Mouse (Mus musculus) liver, embryonic 11.5 days (tissue): ENCODE results near the gene Pask. TPM values are rescaled to one million over a fixed set of nuclear protein-coding genes. Genes with fewer than 3 reads are reported as not detected.
"Not testable (repeated sequence)": the region's sequence is repeated elsewhere in the genome, so short reads cannot be mapped to it uniquely, and the experiment has no call there.

Experiments
- ATAC-seq: fragments of 200-750 bp; cut with Nextera tagmentation; replicated peaks from 2 replicates; pipeline ENCODE4 v1.8.0; 2017; ENCODE audit warnings: moderate number of reproducible peaks, mild to moderate bottlenecking, moderate TSS enrichment, moderate library complexity; ENCODE audit not compliant: low FRiP score
- DNase-seq: peaks from one replicate; pipeline ENCODE4 v3.0.0-alpha.2; 2017; ENCODE audit warnings: low spot score
- H3K27ac ChIP-seq: fragments of 300-500 bp; sonication (generic); 2 replicates; pipeline ENCODE4 v1.5.1; 2014; ENCODE audit warnings: mild to moderate bottlenecking, low read depth, low read length, control low read depth
- H3K27me3 ChIP-seq: fragments of 300-500 bp; sonication (generic); replicated peaks from 2 replicates; pipeline ENCODE4 v1.6.1; 2014; ENCODE audit warnings: low read length, mixed read lengths; ENCODE audit not compliant: control insufficient read depth, insufficient read depth
- H3K36me3 ChIP-seq: fragments of 300-500 bp; sonication (generic); 2 replicates; pipeline ENCODE4 v1.6.1; 2014; ENCODE audit warnings: mild to moderate bottlenecking, low read length, moderate library complexity, mixed read lengths; ENCODE audit not compliant: control insufficient read depth, insufficient read depth
- H3K4me1 ChIP-seq: fragments of 300-500 bp; sonication (generic); replicated peaks from 2 replicates; pipeline ENCODE4 v1.6.1; 2014; ENCODE audit warnings: low read length, mixed read lengths; ENCODE audit not compliant: control insufficient read depth, insufficient read depth
- H3K4me2 ChIP-seq: fragments of 300-500 bp; sonication (generic); 2 replicates; pipeline ENCODE4 v1.6.1; 2014; ENCODE audit warnings: mild to moderate bottlenecking, control low read depth, moderate library complexity
- H3K4me3 ChIP-seq: fragments of 300-500 bp; sonication (generic); 2 replicates; pipeline ENCODE4 v1.5.1; 2014; ENCODE audit warnings: low read depth, low read length, control low read depth
- H3K9ac ChIP-seq: fragments of 300-500 bp; sonication (generic); 2 replicates; pipeline ENCODE4 v1.6.1; 2014; ENCODE audit warnings: low read depth, low read length, control low read depth
- H3K9me3 ChIP-seq: fragments of 300-500 bp; sonication (generic); 2 replicates; pipeline ENCODE4 v1.6.1; 2016; ENCODE audit warnings: low read length, inconsistent platforms, mixed read lengths; ENCODE audit not compliant: control insufficient read depth
- WGBS: fragments of 180-500 bp; shearing (Covaris S2); extraction: QIAGEN DNeasy Blood & Tissue Kit; methylation state at CpG from one replicate; pipeline ENCODE4 v1.1.7; 2014; 5-methylcytosine and 5-hydroxymethylcytosine counted together
- polyA plus RNA-seq: library from polyadenylated mRNA; unstranded; fragments of >200 nt; fragmentation: Nextera tagmentation; extraction: Ambion mirVana; gene quantifications from 2 replicates; pipeline ENCODE4 v1.2.1, GENCODE M21; 2014

Gene Pask
- polyA plus RNA-seq, 1 experiment from 2014 or later = 14.0 TPM

- not testable (repeated sequence) for ATAC-seq, H3K36me3 ChIP-seq, DNase-seq, H3K9ac ChIP-seq, H3K4me1 ChIP-seq, H3K4me3 ChIP-seq, H3K9me3 ChIP-seq, H3K4me2 ChIP-seq, H3K27me3 ChIP-seq, H3K27ac ChIP-seq
- WGBS = 82% methylated on average over 3 of the region's 3 CpGs
Observed at GRCm38 (mm10) chr1:93294491-93294890, 48.8 kb downstream of the Pask start.

GRCm38 (mm10) chr1:93292006-93292405, 51.3 kb downstream of the Pask start:
- ATAC-seq (no peak), DNase-seq (no peak)
- no peaks in the 10 kb centered on the region for H3K9me3 ChIP-seq
- H3K4me3 ChIP-seq = no peak overlapping the region
- no peaks in the 10 kb centered on the region for H3K4me1 ChIP-seq
- H3K27me3 ChIP-seq = no peaks in the 10 kb centered on the region
- H3K4me2 ChIP-seq = no peak overlapping the region
- H3K9ac ChIP-seq = no peak overlapping the region
- WGBS = 82% methylated on average over 8 of the region's 8 CpGs
- H3K27ac ChIP-seq = no peak overlapping the region
- H3K36me3 ChIP-seq = peaks cover 3% of the 10 kb centered on the region; the same call in 1 of the 2 replicates

- Histone ChIP-seq H3K36me3 (no peaks in the 10 kb centered on the region), H3K4me3 (no peak overlapping the region), H3K4me1 (no peaks in the 10 kb centered on the region), H3K4me2 (no peak overlapping the region), H3K27ac (no peak overlapping the region), H3K9ac (no peak overlapping the region), H3K9me3 (no peaks in the 10 kb centered on the region), H3K27me3 (no peaks in the 10 kb centered on the region)
- DNase-seq (no peak), ATAC-seq (no peak)
- WGBS = 84% methylated on average over 1 of the region's 1 CpGs
Observed at GRCm38 (mm10) chr1:93291591-93291990, 51.7 kb downstream of the Pask start.

- 64% methylated on average over 4 of the region's 4 CpGs for WGBS
- no peaks in the 10 kb centered on the region for H3K9me3 ChIP-seq
Observed at GRCm38 (mm10) chr1:93290956-93291355, 52.3 kb downstream of the Pask start.

GRCm38 (mm10) chr1:93289678-93290214, 53.5 kb downstream of the Pask start:
- Histone ChIP-seq H3K9me3 (no peaks in the 10 kb centered on the region), H3K27me3 (no peaks in the 10 kb centered on the region), H3K4me3 (no peak overlapping the region), H3K4me2 (no peak overlapping the region), H3K27ac (no peak overlapping the region), H3K4me1 (no peaks in the 10 kb centered on the region), H3K36me3 (no peaks in the 10 kb centered on the region), H3K9ac (no peak overlapping the region)
- ATAC-seq (no peak; the same call in 1 of the 2 replicates), DNase-seq (no peak)
- WGBS = 50% methylated on average over 3 of the region's 3 CpGs

More at GRCm38 (mm10) chr1:93290956-93291355, 52.3 kb downstream of the Pask start:
- no peak overlapping the region for H3K9ac ChIP-seq
- H3K27me3 ChIP-seq = no peaks in the 10 kb centered on the region
- no peak overlapping the region for H3K4me3 ChIP-seq
- no peak overlapping the region for H3K27ac ChIP-seq
- DNase-seq (no peak), ATAC-seq (no peak)
- H3K4me2 ChIP-seq = no peak overlapping the region
- H3K4me1 ChIP-seq = no peaks in the 10 kb centered on the region
- no peaks in the 10 kb centered on the region for H3K36me3 ChIP-seq

- H3K4me2 ChIP-seq = no peak overlapping the region
- H3K4me1 ChIP-seq = no peaks in the 10 kb centered on the region
- no peaks in the 10 kb centered on the region for H3K27me3 ChIP-seq
- DNase-seq (no peak), ATAC-seq (no peak)
- no peaks in the 10 kb centered on the region for H3K36me3 ChIP-seq
- no peaks in the 10 kb centered on the region for H3K9me3 ChIP-seq
- H3K27ac ChIP-seq = no peak overlapping the region
- H3K9ac ChIP-seq = no peak overlapping the region
- H3K4me3 ChIP-seq = no peak overlapping the region
- WGBS = 65% methylated on average over 7 of the region's 7 CpGs
Observed at GRCm38 (mm10) chr1:93277041-93277440, 66.2 kb downstream of the Pask start.

GRCm38 (mm10) chr1:93275561-93275960, 67.7 kb downstream of the Pask start:
- no peak overlapping the region for H3K4me2 ChIP-seq
- no peak overlapping the region for H3K4me3 ChIP-seq
- H3K4me1 ChIP-seq = no peaks in the 10 kb centered on the region
- no peaks in the 10 kb centered on the region for H3K9me3 ChIP-seq
- no peaks in the 10 kb centered on the region for H3K36me3 ChIP-seq
- WGBS = 70% methylated on average over 6 of the region's 6 CpGs
- H3K9ac ChIP-seq = no peak overlapping the region
- no peak for DNase-seq
- H3K27ac ChIP-seq = no peak overlapping the region
- ATAC-seq = no peak
- H3K27me3 ChIP-seq = no peaks in the 10 kb centered on the region

GRCm38 (mm10) chr1:93272409-93272821, 70.9 kb downstream of the Pask start:
- DNase-seq = peak; percentile 57
- Histone ChIP-seq H3K4me3 (no peak overlapping the region), H3K27me3 (no peaks in the 10 kb centered on the region), H3K36me3 (no peaks in the 10 kb centered on the region), H3K9ac (no peak overlapping the region), H3K4me1 (no peaks in the 10 kb centered on the region), H3K9me3 (no peaks in the 10 kb centered on the region), H3K27ac (no peak overlapping the region), H3K4me2 (no peak overlapping the region)
- WGBS = under 1% methylated on average over 16 of the region's 16 CpGs
- no peak; the same call in 1 of the 2 replicates for ATAC-seq

- Histone ChIP-seq H3K9ac (no peak overlapping the region), H3K4me2 (no peak overlapping the region), H3K4me3 (no peak overlapping the region), H3K9me3 (no peaks in the 10 kb centered on the region), H3K4me1 (no peaks in the 10 kb centered on the region), H3K27ac (no peak overlapping the region), H3K27me3 (no peaks in the 10 kb centered on the region), H3K36me3 (no peaks in the 10 kb centered on the region)
- DNase-seq (no peak), ATAC-seq (no peak)
- WGBS = 63% methylated on average over 5 of the region's 6 CpGs
Observed at GRCm38 (mm10) chr1:93271751-93272150, 71.5 kb downstream of the Pask start.
